Mouse (Mus musculus) spleen, adult 2 months (tissue): ENCODE results near the gene Gm49380. TPM values are rescaled to one million over a fixed set of nuclear protein-coding genes. Genes with fewer than 3 reads are reported as not detected.

Experiments used
- DNase-seq, 2 experiments: peaks; one replicate each; pipeline versions ENCODE4 v3.0.0 to v3.0.0-alpha.2; 2012 to 2021; ENCODE audit warnings: low spot score in 2 of 2, low read depth in 1 of 2
- H3K27ac ChIP-seq: fragments of 200-500 bp; 2 replicates; pipeline ENCODE4 v1.5.1; 2012; ENCODE audit warnings: low read length, inconsistent platforms; ENCODE audit not compliant: insufficient read depth
- H3K27me3 ChIP-seq: fragments of 200-500 bp; 2 replicates; pipeline ENCODE4 v1.6.1; 2012; ENCODE audit warnings: mild to moderate bottlenecking, moderate library complexity, low read length, inconsistent platforms; ENCODE audit not compliant: control insufficient read depth, insufficient read depth
- H3K36me3 ChIP-seq: fragments of 200-500 bp; 2 replicates; pipeline ENCODE4 v1.6.1; 2012; ENCODE audit warnings: mild to moderate bottlenecking, low read length, inconsistent platforms; ENCODE audit not compliant: control insufficient read depth, insufficient read depth
- H3K4me1 ChIP-seq: fragments of 200-500 bp; 2 replicates; pipeline ENCODE4 v1.6.1; 2011; ENCODE audit warnings: inconsistent platforms; ENCODE audit not compliant: control insufficient read depth, insufficient read depth, insufficient read length
- H3K4me3 ChIP-seq: fragments of 200-500 bp; 2 replicates; pipeline ENCODE4 v1.5.1; 2011; ENCODE audit warnings: mild to moderate bottlenecking, inconsistent platforms; ENCODE audit not compliant: insufficient read depth, insufficient read length; ENCODE audit errors: extremely low read depth
- CTCF ChIP-seq: fragments of 200-500 bp; IDR thresholded peaks from 2 replicates; pipeline ENCODE4 v1.5.1; 2011; ENCODE audit warnings: mild to moderate bottlenecking, inconsistent platforms; ENCODE audit not compliant: insufficient read depth, insufficient read length, insufficient replicate concordance; ENCODE audit errors: extremely low read depth
- POLR2A ChIP-seq: fragments of 200-500 bp; IDR thresholded peaks from 2 replicates; pipeline ENCODE4 v1.6.1; 2011; ENCODE audit warnings: low read depth, low read length, inconsistent platforms
- WGBS: fragments of 180-500 bp; shearing (Covaris S2); methylation state at CpG from one replicate; pipeline ENCODE4 v1.1.7; 2018; 5-methylcytosine and 5-hydroxymethylcytosine counted together
- polyA plus RNA-seq: library from polyadenylated mRNA; depleted of rRNA; stranded (reverse); fragments of >200 nt; gene quantifications from 2 replicates; pipeline ENCODE4 v1.2.3, GENCODE M21; 2012

Gm49380 gene
- polyA plus RNA-seq, 1 experiment, result not detected

DNA sequence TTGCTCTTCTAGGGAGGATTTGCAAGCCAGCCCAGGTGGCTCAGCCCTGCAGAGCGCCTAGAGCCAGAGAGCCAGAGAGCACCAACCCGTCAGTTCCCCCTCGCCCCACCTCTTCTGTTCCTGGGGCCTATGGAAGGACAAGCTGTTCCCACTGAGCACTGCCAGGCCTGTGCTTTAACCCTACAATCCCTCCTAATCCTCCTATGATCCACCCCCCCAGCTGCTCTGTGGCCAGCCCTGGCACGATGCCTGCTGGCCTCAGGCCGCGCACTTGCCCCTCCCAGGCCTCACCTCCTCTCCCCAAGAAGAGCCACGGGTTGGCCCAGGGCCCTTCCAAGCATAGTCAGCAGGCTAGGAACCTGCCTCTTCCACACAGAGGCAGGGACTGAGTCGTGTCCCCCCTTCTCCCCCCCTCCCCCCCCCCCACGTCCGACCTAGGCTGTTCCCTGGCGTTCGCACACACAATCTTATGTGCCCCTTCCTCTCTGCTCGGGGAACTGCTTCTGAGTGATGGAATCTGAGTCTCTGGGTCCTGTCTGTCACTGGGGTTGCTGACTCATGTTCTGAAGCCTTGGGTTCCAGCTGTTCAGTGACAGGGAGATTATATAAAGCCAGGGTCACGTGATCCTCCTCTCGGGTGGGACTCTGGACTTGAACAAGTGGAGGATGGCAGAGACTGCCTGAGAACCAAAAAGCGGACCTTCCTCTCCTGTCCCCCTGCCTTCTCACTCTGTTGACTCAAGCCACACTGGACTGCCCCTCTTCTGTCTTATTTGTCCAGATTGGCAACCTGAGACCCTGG, 34.1 kb downstream of the Gm49380 start:
- WGBS, result 46% methylated on average over 15 of the region's 16 CpGs
- Histone ChIP-seq H3K27ac (no peak overlapping the region), H3K36me3 (no peaks in the 10 kb centered on the region), H3K27me3 (0 out of 2 replicates have a peak, but pooled peaks cover under 1% of the 10 kb centered on the region), H3K4me3 (no peak overlapping the region), H3K4me1 (peaks cover 2% of the 10 kb centered on the region; the same call in 1 of the 2 replicates)
- no peak for DNase-seq
- TF ChIP-seq CTCF (no peak), POLR2A (no peak)

DNA sequence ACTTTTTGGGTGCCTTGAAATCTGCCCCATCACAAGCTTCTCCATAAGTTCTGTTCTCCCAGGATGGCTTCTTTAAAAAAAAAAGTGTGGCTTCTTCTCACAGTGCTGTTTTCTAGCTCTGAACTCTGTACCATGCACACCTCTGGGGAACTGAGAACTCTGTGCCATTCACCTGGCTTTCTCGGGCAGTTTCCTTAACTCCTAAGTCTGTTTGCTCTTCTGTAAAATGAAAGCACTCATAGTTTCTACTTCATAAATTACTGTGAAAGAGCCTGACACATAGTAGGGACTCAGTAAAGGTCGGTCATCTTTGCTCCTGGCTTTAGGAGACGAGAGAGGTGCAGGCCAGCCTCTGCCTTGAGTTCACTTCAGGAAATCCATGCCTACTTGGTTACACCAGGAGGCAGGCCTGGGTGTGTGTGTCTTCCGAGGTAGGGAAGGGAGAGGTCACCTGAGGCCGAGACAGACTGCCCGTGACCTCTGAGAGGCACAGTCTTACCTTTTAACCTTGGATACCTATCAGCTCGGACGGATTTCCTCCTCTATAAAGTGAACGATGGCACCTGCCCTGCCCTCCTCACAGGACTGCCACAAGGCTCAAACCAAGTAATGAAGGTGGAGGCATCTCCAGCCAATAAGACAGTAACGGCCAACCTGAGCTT, 35.0 kb downstream of the Gm49380 start:
- WGBS, result 89% methylated on average over 10 of the region's 10 CpGs
- Histone ChIP-seq H3K4me1 (no peaks in the 10 kb centered on the region), H3K27ac (no peak overlapping the region), H3K4me3 (no peak overlapping the region), H3K36me3 (no peaks in the 10 kb centered on the region), H3K27me3 (no peaks in the 10 kb centered on the region)
- no peak for DNase-seq
- no peak for TF ChIP-seq CTCF
- TF ChIP-seq POLR2A, result no peak

DNA sequence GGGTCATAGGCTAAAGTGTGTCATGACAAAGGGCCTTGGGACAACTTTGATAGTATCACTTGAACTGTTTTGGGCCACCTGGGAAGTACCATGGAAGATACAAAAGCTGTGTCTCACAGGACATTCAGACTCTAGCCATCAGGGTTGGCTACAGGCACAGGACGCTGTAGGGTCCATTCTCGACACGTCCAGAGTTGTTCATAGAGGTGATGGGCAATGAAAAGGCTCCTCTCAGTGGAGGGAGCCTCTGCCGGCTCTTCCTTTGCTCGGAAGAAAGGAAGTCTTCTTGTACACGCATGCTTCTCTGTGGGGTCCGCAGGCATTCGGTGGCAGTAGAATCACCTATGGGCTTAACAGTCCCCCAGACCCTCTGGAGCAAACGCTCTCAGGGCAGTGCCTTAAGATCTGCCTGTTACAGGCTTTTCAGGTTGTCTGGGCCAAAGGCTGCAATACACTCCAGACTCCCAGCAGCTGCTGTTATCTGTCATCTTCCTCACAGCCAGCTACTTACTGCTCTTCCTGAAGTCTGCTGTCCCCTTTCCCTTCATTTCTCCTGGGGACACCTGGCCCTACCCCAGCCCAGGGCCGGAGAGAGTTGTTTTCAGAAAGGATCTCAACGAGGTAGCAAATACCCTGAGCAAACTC, 35.9 kb downstream of the Gm49380 start:
- Histone ChIP-seq H3K27me3 (no peaks in the 10 kb centered on the region), H3K27ac (no peak overlapping the region), H3K36me3 (no peaks in the 10 kb centered on the region), H3K4me3 (no peak overlapping the region), H3K4me1 (no peaks in the 10 kb centered on the region)
- no peak for DNase-seq
- TF ChIP-seq CTCF, result no peak
- WGBS, result 89% methylated on average over 11 of the region's 11 CpGs

DNA sequence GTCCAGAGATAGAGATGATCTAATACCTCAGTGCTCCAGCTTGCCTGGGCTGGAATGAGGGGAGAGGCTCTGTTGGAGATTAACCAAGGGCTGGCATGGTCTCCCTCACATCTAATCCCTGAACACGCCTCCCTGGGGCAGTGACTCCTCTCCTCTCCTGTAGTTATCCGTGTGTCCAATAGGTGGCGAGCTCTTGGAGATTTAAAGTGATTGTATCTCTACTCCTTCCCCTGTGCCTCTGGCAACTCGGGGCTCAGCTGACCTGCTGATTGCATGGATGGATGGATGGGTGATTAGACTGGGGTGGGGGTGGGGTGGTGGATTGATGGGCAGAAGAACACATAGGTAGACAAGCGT, 36.6 kb downstream of the Gm49380 start:
- Histone ChIP-seq H3K4me1 (no peaks in the 10 kb centered on the region), H3K4me3 (no peak overlapping the region), H3K27me3 (no peaks in the 10 kb centered on the region), H3K27ac (no peak overlapping the region), H3K36me3 (no peaks in the 10 kb centered on the region)
- TF ChIP-seq POLR2A (no peak), CTCF (peak; percentile 27; the same call in 1 of the 2 replicates)
- WGBS, result 22% methylated on average over 5 of the region's 5 CpGs
- peak in 1 of 2 experiments; percentile 33 for DNase-seq

DNA sequence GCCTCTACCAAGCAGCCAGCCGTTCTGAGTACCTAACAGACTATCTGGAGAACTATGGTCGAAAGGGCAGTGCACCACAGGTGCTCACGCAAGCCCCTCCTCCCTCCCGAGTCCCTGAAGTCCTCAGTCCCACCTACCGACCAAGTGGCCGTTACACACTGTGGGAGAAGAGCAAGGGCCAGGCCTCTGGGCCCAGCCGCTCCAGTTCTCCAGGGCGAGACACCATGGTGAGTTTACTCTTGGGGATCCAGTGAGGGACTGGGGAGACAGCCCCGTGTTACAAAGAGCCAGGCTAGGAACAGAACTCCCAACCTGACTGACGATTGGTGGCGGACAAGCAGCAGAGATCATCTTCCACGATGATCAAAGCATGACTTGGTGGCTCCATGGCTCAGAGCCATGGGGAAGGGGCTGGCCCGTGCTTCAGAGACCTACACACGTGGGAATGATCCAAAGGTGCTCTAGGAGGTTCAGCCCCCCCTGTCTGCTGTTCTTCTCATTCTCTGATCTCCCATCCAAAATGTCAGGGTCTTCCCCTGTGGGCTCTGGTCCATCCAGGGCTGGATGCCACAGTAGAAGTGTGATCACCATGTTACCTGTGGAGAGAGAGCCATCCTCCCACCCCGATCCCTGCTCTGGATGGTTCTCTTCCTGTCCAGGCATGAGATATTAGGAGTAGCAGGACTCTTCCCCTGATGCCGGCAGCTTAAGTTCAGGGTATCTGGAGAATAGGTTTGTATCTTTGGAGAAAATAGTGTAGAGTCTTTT, 37.1 kb downstream of the Gm49380 start:
- Histone ChIP-seq H3K4me3 (no peak overlapping the region), H3K27ac (no peak overlapping the region), H3K4me1 (no peaks in the 10 kb centered on the region), H3K27me3 (no peaks in the 10 kb centered on the region), H3K36me3 (no peaks in the 10 kb centered on the region)
- 80% methylated on average over 16 of the region's 16 CpGs for WGBS
- no peak for DNase-seq
- TF ChIP-seq CTCF (no peak), POLR2A (no peak)

DNA sequence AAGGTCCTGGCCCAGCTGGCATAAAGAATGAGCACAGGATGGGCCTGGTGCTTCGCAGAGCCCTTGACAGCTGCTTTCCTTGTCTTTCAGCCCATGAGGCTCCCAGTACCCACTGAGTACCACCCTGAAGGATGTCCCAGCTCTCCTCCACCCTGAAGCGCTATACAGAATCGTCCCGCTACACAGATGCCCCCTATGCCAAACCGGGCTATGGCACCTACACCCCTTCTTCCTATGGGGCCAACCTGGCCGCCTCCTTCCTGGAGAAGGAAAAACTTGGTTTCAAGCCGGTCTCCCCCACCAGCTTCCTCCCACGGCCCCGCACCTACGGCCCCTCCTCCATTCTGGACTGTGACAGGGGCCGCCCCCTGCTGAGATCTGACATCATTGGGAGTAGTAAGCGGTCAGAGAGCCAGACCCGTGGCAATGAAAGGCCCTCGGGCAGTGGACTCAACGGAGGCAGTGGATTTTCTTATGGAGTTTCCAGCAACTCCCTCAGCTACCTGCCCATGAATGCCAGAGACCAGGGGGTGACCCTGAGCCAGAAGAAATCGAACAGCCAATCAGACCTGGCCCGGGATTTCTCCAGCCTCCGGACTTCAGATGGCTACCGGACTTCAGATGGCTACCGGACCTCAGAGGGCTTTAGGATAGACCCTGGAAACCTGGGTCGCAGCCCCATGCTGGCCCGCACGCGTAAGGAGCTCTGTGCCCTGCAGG, 37.9 kb downstream of the Gm49380 start:
- TF ChIP-seq CTCF (no peak), POLR2A (no peak)
- DNase-seq, result no peak
- 88% methylated on average over 24 of the region's 24 CpGs for WGBS
- H3K27ac ChIP-seq, result no peak overlapping the region
- H3K36me3 ChIP-seq, result no peaks in the 10 kb centered on the region
- H3K27me3 ChIP-seq, result no peaks in the 10 kb centered on the region
- no peaks in the 10 kb centered on the region for H3K4me1 ChIP-seq
- no peak overlapping the region for H3K4me3 ChIP-seq
